Mouse (Mus musculus) bone marrow, adult 2 months (tissue): ENCODE measurements around the gene Ppdpf. TPM values are rescaled to one million over a fixed set of nuclear protein-coding genes. Genes with fewer than 3 reads are reported as not detected.

Source experiments
- H3K27ac ChIP-seq: fragments of 200-500 bp; 2 replicates; pipeline ENCODE4 v1.5.1; 2012; ENCODE audit warnings: low read depth, mild to moderate bottlenecking, control low read depth, inconsistent platforms, low read length; ENCODE audit not compliant: control insufficient read depth, poor library complexity, insufficient read depth
- H3K4me1 ChIP-seq: fragments of 200-500 bp; 2 replicates; pipeline ENCODE4 v1.6.1; 2011; ENCODE audit warnings: low read length; ENCODE audit not compliant: control insufficient read depth, insufficient read depth
- H3K4me3 ChIP-seq: fragments of 200-500 bp; replicated peaks from 2 replicates; pipeline ENCODE3; 2011; ENCODE audit warnings: mild to moderate bottlenecking, low read depth, low read length, control low read depth; ENCODE audit not compliant: control insufficient read depth
- CTCF ChIP-seq: fragments of 200-500 bp; IDR thresholded peaks from 2 replicates; pipeline ENCODE4 v1.5.1; 2011; ENCODE audit warnings: low read length, control low read depth; ENCODE audit not compliant: control insufficient read depth, insufficient read depth
- POLR2A ChIP-seq: fragments of 200-500 bp; IDR thresholded peaks from 2 replicates; pipeline ENCODE4 v1.6.1; 2011; ENCODE audit warnings: low read depth, mild to moderate bottlenecking, control low read depth, low read length, borderline replicate concordance; ENCODE audit not compliant: control insufficient read depth
- WGBS: fragments of 180-500 bp; shearing (Covaris S2); methylation state at CpG from one replicate; pipeline ENCODE4 v1.1.7; 2018; 5-methylcytosine and 5-hydroxymethylcytosine counted together
- polyA plus RNA-seq: library from polyadenylated mRNA; stranded (reverse); fragments of >200 nt; gene quantifications from 2 replicates; pipeline ENCODE4 v1.2.4, GENCODE M21; 2011; ENCODE audit warnings: low replicate concordance; ENCODE audit not compliant: missing spikeins, insufficient read depth, insufficient read length

Ppdpf gene
- polyA plus RNA-seq, 1 experiment: 59.8 TPM

DNA sequence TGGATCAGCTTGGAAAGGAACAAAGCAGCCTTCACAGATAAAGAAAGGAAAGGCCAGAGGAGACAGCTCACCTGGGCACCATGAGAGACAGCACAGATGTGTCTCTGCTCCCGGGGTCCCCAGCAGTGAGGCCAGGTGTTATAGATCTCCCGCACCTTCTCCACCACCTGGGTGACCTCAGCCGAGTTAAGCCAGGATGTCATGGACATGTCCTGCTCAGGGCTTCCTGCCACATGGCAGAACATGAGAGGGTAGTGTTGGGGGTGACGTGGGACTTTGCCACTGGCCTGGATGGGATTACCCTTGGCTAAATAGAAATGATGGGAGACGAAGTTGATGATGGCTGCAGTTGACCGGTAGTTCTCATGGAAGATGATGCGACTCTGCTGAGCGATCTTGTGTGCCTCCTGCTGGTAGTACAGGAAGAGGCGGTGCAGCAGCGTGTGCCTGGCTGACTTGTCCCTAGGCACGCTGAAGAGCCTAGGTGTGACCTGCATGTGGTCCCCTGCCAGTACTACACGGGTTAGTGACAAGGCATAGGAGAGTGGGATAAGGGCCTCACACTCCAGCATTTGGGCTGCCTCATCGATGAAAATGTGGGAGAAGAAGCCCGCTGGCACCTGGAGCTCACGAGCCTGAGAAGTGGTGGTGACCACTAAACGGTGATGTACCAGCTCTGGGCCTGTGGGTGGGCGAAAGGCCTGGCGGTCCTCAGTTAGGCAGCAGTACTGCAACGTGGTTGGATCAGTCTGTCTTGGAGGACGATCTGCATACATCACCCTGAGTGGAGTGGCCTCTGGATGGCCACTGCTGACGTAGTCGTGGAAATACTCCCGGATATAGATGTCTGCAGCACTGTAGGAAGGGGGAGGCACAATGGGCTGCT is 48.9 kb downstream of the Ppdpf start:
- Histone ChIP-seq H3K4me1 (peaks cover 6% of the 10 kb centered on the region; the same call in 1 of the 2 replicates), H3K4me3 (no peak overlapping the region), H3K27ac (no peak overlapping the region)
- 87% methylated on average over 23 of the region's 23 CpGs for WGBS
- TF ChIP-seq CTCF (peak; percentile 27; the same call in 1 of the 2 replicates), POLR2A (no peak)

DNA sequence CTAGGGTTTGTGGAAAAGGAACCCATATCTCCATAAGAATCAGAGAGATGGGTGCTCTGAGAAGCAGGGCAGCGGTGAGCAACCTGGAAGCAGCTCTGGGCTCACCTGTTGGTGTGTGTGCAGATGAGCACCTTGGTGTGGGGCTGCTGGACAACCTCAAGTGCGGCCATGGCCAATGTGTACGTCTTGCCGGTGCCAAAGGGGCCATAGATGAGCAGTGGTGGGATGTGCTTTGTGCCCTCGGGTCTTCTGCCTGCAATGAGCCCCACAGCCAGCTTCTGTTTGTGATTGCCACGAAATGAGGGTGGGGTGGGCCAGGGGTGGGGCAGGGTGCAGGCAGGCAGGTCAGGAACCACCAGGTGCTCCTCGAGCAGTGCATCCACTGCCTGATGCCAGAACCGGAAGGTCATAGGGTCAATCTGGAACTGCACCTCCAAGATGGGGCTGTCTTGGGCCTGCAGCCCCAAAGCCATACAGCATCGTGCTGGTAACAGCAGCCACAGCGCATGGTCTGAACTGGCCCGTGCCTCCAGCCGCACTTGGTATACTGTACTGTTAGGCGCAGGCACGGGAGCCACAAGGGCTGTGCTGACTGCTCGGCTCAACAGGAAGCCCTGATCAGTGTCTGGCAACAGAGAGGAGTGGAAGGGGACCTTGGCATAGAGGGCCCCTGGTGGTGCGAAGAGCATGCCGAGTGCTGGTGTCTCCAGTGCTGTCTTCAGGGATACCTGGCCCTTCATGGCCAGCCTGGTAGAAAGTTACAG is 50.4 kb downstream of the Ppdpf start:
- 90% methylated on average over 17 of the region's 17 CpGs for WGBS

GRCm38 (mm10) chr2:181238091-181238610 is 51.1 kb downstream of the Ppdpf start:
- no peak overlapping the region for H3K4me3 ChIP-seq
- no peak for TF ChIP-seq CTCF
- no peak for TF ChIP-seq POLR2A
- WGBS: 86% methylated on average over 10 of the region's 10 CpGs
- peaks cover 6% of the 10 kb centered on the region; the same call in 1 of the 2 replicates for H3K4me1 ChIP-seq
- H3K27ac ChIP-seq: no peak overlapping the region

More for the DNA sequence above, 50.4 kb downstream of the Ppdpf start:
- no peak for TF ChIP-seq CTCF
- TF ChIP-seq POLR2A: no peak
- H3K27ac ChIP-seq: no peak overlapping the region
- H3K4me1 ChIP-seq: peaks cover 6% of the 10 kb centered on the region; the same call in 1 of the 2 replicates
- H3K4me3 ChIP-seq: no peak overlapping the region

Other genes starting within 250 kb of the Ppdpf start
- not detected in 2 replicates for gene Nkain4, start 232.5 kb upstream of the Ppdpf start, polyA plus RNA-seq
- gene Arfgap1, start 220.0 kb upstream of the Ppdpf start, polyA plus RNA-seq: 32.9 and 35.6 TPM in 2 replicates
- 0.52 and 2.6 TPM in 2 replicates for gene Col20a1, start 200.7 kb upstream of the Ppdpf start, polyA plus RNA-seq
- gene Chrna4, start 143.7 kb upstream of the Ppdpf start, polyA plus RNA-seq: not detected in 2 replicates
- not detected in 2 replicates for gene Kcnq2, start 51.9 kb upstream of the Ppdpf start, polyA plus RNA-seq
- 0.47 and 0.97 TPM in 2 replicates for gene Eef1a2, start 30.2 kb upstream of the Ppdpf start, polyA plus RNA-seq
- not detected in 2 replicates for gene Ptk6, start 15.5 kb downstream of the Ppdpf start, polyA plus RNA-seq
- not detected in 2 replicates for gene Srms, start 25.9 kb downstream of the Ppdpf start, polyA plus RNA-seq
- not detected in 2 replicates for gene Fndc11, start 32.8 kb downstream of the Ppdpf start, polyA plus RNA-seq
- gene Helz2, start 54.8 kb downstream of the Ppdpf start, polyA plus RNA-seq: 11.2 and 29.3 TPM in 2 replicates
- 18.5 and 28.7 TPM in 2 replicates for gene Gmeb2, start 100.8 kb downstream of the Ppdpf start, polyA plus RNA-seq
- 2.7 TPM in 1 of 2 replicates, not detected in the other for gene Stmn3, start 127.3 kb downstream of the Ppdpf start, polyA plus RNA-seq
- gene Rtel1, start 132.5 kb downstream of the Ppdpf start, polyA plus RNA-seq: 44.7 and 86.6 TPM in 2 replicates
- gene Zgpat, start 177.7 kb downstream of the Ppdpf start, polyA plus RNA-seq: 10.8 and 30.8 TPM in 2 replicates
- gene Arfrp1, start 178.2 kb downstream of the Ppdpf start, polyA plus RNA-seq: 25.1 and 48.4 TPM in 2 replicates
- 37.9 and 47.7 TPM in 2 replicates for gene Lime1, start 192.8 kb downstream of the Ppdpf start, polyA plus RNA-seq